Mouse (Mus musculus): Measurements from ENCODE around the gene Nol7. TPM values are rescaled to one million over a fixed set of nuclear protein-coding genes. Genes with fewer than 3 reads are reported as not detected.

The Nol7 gene
- 165 and 167 TPM in 2 replicates for total RNA-seq (2012; rRNA removed)
- total RNA-seq (2014; rRNA removed), result 260 and 278 TPM in 2 replicates
- 317 and 329 TPM in 2 replicates for polyA plus RNA-seq (2012; ENCODE audit: insufficient read length, low read depth)

DNA sequence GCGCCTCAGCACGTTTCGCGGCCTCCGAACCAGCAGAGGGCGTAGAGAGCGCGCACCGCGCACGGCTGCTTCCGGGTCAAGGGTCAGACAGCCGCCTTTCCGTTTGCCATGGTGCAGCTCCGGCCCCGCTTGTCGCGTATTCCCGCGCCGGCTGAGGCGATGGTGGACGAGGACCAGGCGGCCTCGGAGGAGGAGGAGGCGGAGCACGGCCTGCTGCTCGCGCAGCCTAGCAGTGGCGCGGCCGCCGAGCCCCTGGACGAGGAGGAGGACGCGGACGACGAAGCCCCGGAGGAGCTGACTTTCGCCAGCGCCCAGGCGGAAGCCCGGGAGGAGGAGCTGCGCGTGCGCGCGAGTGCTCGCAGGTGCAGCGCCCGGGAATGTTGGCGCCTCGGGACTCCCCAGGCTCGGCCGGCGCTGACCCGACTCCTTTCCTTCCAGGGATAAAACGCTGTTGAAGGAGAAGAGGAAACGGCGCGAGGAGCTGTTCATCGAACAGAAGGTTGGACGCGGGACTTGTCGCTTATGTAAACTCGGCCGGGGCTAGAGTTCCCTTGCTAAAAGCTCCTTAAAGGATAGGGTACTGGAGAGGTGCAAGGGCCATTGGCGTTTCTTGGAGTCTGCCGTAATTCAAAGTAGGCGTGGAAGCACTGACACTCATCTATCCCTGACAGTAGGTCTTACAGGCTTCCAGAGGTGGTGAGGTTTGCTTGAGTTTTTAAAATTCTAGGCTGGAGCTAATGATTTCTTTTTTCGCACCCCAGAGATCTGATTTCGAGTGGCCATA, at the start of gene Nol7:
Gene Nol7 (plus strand): TSS at position 94 of the 784 bp plus-strand sequence.
- H3K9me3 ChIP-seq (replicated peaks; ENCODE audit: low read length), result no peaks in the 10 kb centered on the region
- H3K27me3 ChIP-seq (replicated peaks), result no peaks in the 10 kb centered on the region
- peak within 1 kb of the TSS; percentile 90 for H3K4me2 ChIP-seq (ENCODE audit: insufficient read depth, low read depth, poor library complexity, severe bottlenecking)
- in situ Hi-C loops (cut with MboI; ENCODE audit: low pct_ligation_motif_present, low pct_unique_long_range_greater_than_20kb, low sequenced_read_pairs) (no loop called here), dilution Hi-C loops (cut with MboI; ENCODE audit: extremely low pct_ligation_motif_present, extremely low pct_unique_long_range_greater_than_20kb, low sequenced_read_pairs) (no loop called here)
- DNase-seq (ENCODE audit: extremely low read depth), result peak; percentile 89
- H3K36me3 ChIP-seq (replicated peaks in 1 of 2; ENCODE audit: control insufficient read depth in 1 of 2, insufficient read depth in 1 of 2, low read length in 1 of 2), result peaks cover 16 to 46% of the 10 kb centered on the region in 2 experiments
- H3K9ac ChIP-seq (ENCODE audit: insufficient read depth, low read depth), result peak within 1 kb of the TSS; percentile 84
- peaks cover 15% of the 10 kb centered on the region for H3K79me2 ChIP-seq (replicated peaks; ENCODE audit: control insufficient read depth, extremely low read depth, insufficient read depth, poor library complexity, severe bottlenecking)
- H3K27ac ChIP-seq (ENCODE audit: insufficient read depth, low read depth), result peak within 1 kb of the TSS; percentile 79
- H3K4me1 ChIP-seq (ENCODE audit: control insufficient read depth in 1 of 2, insufficient read depth in 2 of 2), result peaks cover 7 to 25% of the 10 kb centered on the region in 2 experiments; a peak in 3 of 4 replicates
- peak within 1 kb of the TSS; percentile 80 to 81 (median 81) for H3K4me3 ChIP-seq (replicated peaks in 1 of 3; ENCODE audit: low read depth in 2 of 3, low read length in 2 of 3, poor library complexity in 1 of 3)
- peak; percentile 87; the same call in 1 of the 2 replicates for TF ChIP-seq ZMIZ1 (IDR thresholded peaks at IDR 0.05; ENCODE audit: low read depth, low read length)
- TF ChIP-seq UBTF (IDR thresholded peaks at IDR 0.05; ENCODE audit: low read depth, low read length), result 0 out of 2 replicates have a peak, but pooled peaks have one; percentile 36
- no peak for TF ChIP-seq SIN3A (IDR thresholded peaks at IDR 0.05; ENCODE audit: low read length)
- TF ChIP-seq KAT2A (IDR thresholded peaks at IDR 0.05; ENCODE audit: insufficient replicate concordance, low read length), result no peak
- TF ChIP-seq ELF1 (IDR thresholded peaks at IDR 0.05; ENCODE audit: low read depth, low read length), result peak; percentile 89
- no peak for TF ChIP-seq MYC (IDR thresholded peaks at IDR 0.05; ENCODE audit: low read depth, low read length)
- TF ChIP-seq ZNF384 (IDR thresholded peaks at IDR 0.05; ENCODE audit: low read depth, low read length), result no peak
- peak; percentile 75; the same call in 1 of the 2 replicates for TF ChIP-seq IRF4 (IDR thresholded peaks at IDR 0.05; ENCODE audit: low read depth, low read length)
- peak in 1 of 2 experiments; percentile 81; a peak in 2 of 4 replicates for TF ChIP-seq CTCF (conservative IDR thresholded peaks at IDR 0.05 in 1 of 2, IDR thresholded peaks at IDR 0.05 in 1 of 2; ENCODE audit: low read depth in 2 of 2, low read length in 2 of 2)
- TF ChIP-seq CHD1 (IDR thresholded peaks at IDR 0.05; ENCODE audit: low read depth, low read length), result no peak
- peak; percentile 92 for TF ChIP-seq POLR2AphosphoS2 (IDR thresholded peaks at IDR 0.05; ENCODE audit: low read depth, low read length)
- TF ChIP-seq POLR2A (IDR thresholded peaks at IDR 0.05; ENCODE audit: low read depth, low read length), result peak; percentile 87
- peak; percentile 83 for TF ChIP-seq NRF1 (IDR thresholded peaks at IDR 0.05; ENCODE audit: low read depth, low read length)
- TF ChIP-seq HCFC1 (IDR thresholded peaks at IDR 0.05; ENCODE audit: low read depth, low read length), result peak; percentile 91
- no peak for TF ChIP-seq RAD21 (IDR thresholded peaks at IDR 0.05; ENCODE audit: low read depth, low read length)
- no peak for TF ChIP-seq USF2 (conservative IDR thresholded peaks at IDR 0.05; ENCODE audit: low read depth, low read length)
- TF ChIP-seq MAFK (IDR thresholded peaks at IDR 0.05; ENCODE audit: insufficient replicate concordance, low read length), result no peak
- no peak for TF ChIP-seq GABPA (IDR thresholded peaks at IDR 0.05; ENCODE audit: insufficient replicate concordance, low read depth, low read length)
- no peak for TF ChIP-seq TBP (conservative IDR thresholded peaks at IDR 0.05; ENCODE audit: low read depth, low read length)
- TF ChIP-seq ZKSCAN1 (IDR thresholded peaks at IDR 0.05; ENCODE audit: borderline replicate concordance, low read depth, low read length), result no peak
- no peak for TF ChIP-seq NELFE (IDR thresholded peaks at IDR 0.05; ENCODE audit: low read depth, low read length)
